Comparison of ENCODE assay signal across 13 mouse cellular contexts in genomic region chr11:6177781-6178420, GRCm38 (mm10). TPM values are rescaled to one million over a fixed set of nuclear protein-coding genes. Genes with fewer than 3 reads are reported as not detected.
DNase-seq lines count a peak whose midpoint lies in the region; ATAC-seq and TF ChIP-seq lines count a peak whose summit lies in the region.
"Had no signal": no experiment of that assay in that cellular context is flagged by ENCODE, and none has a peak within 500 bp of the region (broad histone marks: within the 10 kb centered on the region; RNA-seq: fewer than 3 reads in every experiment).

No protein-coding gene starts in this region.

- H3K27me3 ChIP-seq in embryonic facial prominence, embryonic 15.5 days = no peaks in the 10 kb centered on the region
- no peaks in the 10 kb centered on the region for H3K27me3 ChIP-seq in embryonic facial prominence, embryonic 10.5 days (replicated peaks; ENCODE audit: low read depth, poor library complexity, severe bottlenecking)
- no peaks in the 10 kb centered on the region for H3K27me3 ChIP-seq in kidney, embryonic 15.5 days
- no peaks in the 10 kb centered on the region for H3K27me3 ChIP-seq in spleen, adult 2 months (ENCODE audit: control insufficient read depth, insufficient read depth, low read length)
- H3K27me3 ChIP-seq: forebrain, embryonic 12.5 days; liver, embryonic 15.5 days had no signal

- no peak overlapping the region for H3K9ac ChIP-seq in embryonic facial prominence, embryonic 15.5 days
- H3K9ac ChIP-seq in kidney, embryonic 15.5 days = no peak overlapping the region
- H3K9ac ChIP-seq: forebrain, embryonic 12.5 days; liver, embryonic 15.5 days had no signal

- H3K4me1 ChIP-seq in embryonic facial prominence, embryonic 15.5 days = peaks cover 17% of the 10 kb centered on the region
- H3K4me1 ChIP-seq in embryonic facial prominence, embryonic 10.5 days = peaks cover 23% of the 10 kb centered on the region
- peaks cover 49% of the 10 kb centered on the region for H3K4me1 ChIP-seq in kidney, embryonic 15.5 days
- peaks cover 24% of the 10 kb centered on the region for H3K4me1 ChIP-seq in spleen, adult 2 months (ENCODE audit: control insufficient read depth, insufficient read depth, insufficient read length)

- TF ChIP-seq POLR2A in spleen, adult 2 months (IDR thresholded peaks at IDR 0.05; ENCODE audit: low read depth, low read length) = no peak

- WGBS in embryonic facial prominence, embryonic 15.5 days = 66% methylated on average over 8 of the region's 8 CpGs
- 73% methylated on average over 8 of the region's 8 CpGs for WGBS in embryonic facial prominence, embryonic 10.5 days
- 43% methylated on average over 8 of the region's 8 CpGs for WGBS in kidney, embryonic 15.5 days
- WGBS in spleen, adult 2 months = 46% methylated on average over 8 of the region's 8 CpGs

- H3K4me3 ChIP-seq in embryonic facial prominence, embryonic 15.5 days (replicated peaks) = no peak overlapping the region
- H3K4me3 ChIP-seq in embryonic facial prominence, embryonic 10.5 days = no peak overlapping the region
- no peak overlapping the region for H3K4me3 ChIP-seq in kidney, embryonic 15.5 days (replicated peaks)
- H3K4me3 ChIP-seq in spleen, adult 2 months (ENCODE audit: extremely low read depth, insufficient read depth, insufficient read length) = no peak overlapping the region
- H3K4me3 ChIP-seq: forebrain, embryonic 12.5 days; liver, embryonic 15.5 days had no signal

- no peak for TF ChIP-seq CTCF in spleen, adult 2 months (IDR thresholded peaks at IDR 0.05; ENCODE audit: extremely low read depth, insufficient read depth, insufficient read length, insufficient replicate concordance)

- DNase-seq in embryonic facial prominence, embryonic 10.5 days (ENCODE audit: low spot score) = no peak
- DNase-seq in kidney, adult 18-20 months = no peak
- peak in 1 of 2 experiments; percentile 31 for DNase-seq in spleen, adult 2 months (ENCODE audit: low read depth in 1 of 2, low spot score in 2 of 2)
- no peak for DNase-seq in spleen, postnatal 4 days (ENCODE audit: low spot score in 2 of 2)
- DNase-seq in right cerebral cortex, adult 18-20 months = no peak
- DNase-seq in c-Kit-positive CD71-positive TER-119-positive erythroid progenitor cells, embryonic 14.5 days (ENCODE audit: low spot score) = no peak
- DNase-seq: midbrain, embryonic 14.5 days; right cerebral cortex, postnatal 25 days had no signal

- H3K9me3 ChIP-seq in embryonic facial prominence, embryonic 15.5 days (replicated peaks) = no peaks in the 10 kb centered on the region
- H3K9me3 ChIP-seq in embryonic facial prominence, embryonic 10.5 days = no peaks in the 10 kb centered on the region
- H3K9me3 ChIP-seq in kidney, embryonic 15.5 days (replicated peaks) = no peaks in the 10 kb centered on the region
- H3K9me3 ChIP-seq: forebrain, embryonic 12.5 days; liver, embryonic 15.5 days had no signal

- H3K36me3 ChIP-seq in embryonic facial prominence, embryonic 15.5 days = no peaks in the 10 kb centered on the region
- 0 out of 2 replicates have a peak, but pooled peaks cover 3% of the 10 kb centered on the region for H3K36me3 ChIP-seq in embryonic facial prominence, embryonic 10.5 days (replicated peaks)
- H3K36me3 ChIP-seq in kidney, embryonic 15.5 days = no peaks in the 10 kb centered on the region
- no peaks in the 10 kb centered on the region for H3K36me3 ChIP-seq in spleen, adult 2 months (ENCODE audit: control insufficient read depth, insufficient read depth, low read length)
- H3K36me3 ChIP-seq: forebrain, embryonic 12.5 days; liver, embryonic 15.5 days had no signal

- no peak for ATAC-seq in embryonic facial prominence, embryonic 15.5 days (ENCODE audit: insufficient number of reproducible peaks, low FRiP score, low TSS enrichment, low read depth)
- ATAC-seq in kidney, embryonic 15.5 days (replicated peaks; ENCODE audit: low FRiP score) = no peak

- H3K27ac ChIP-seq in embryonic facial prominence, embryonic 15.5 days (replicated peaks) = 0 out of 2 replicates have a peak overlapping the region, but pooled peaks have one; percentile 1
- no peak overlapping the region for H3K27ac ChIP-seq in embryonic facial prominence, embryonic 10.5 days (replicated peaks)
- peak overlapping the region; percentile 82 for H3K27ac ChIP-seq in kidney, embryonic 15.5 days
- peak overlapping the region; percentile 58 for H3K27ac ChIP-seq in spleen, adult 2 months (ENCODE audit: insufficient read depth, low read length)
- H3K27ac ChIP-seq: liver, embryonic 15.5 days had no signal

- H3K4me2 ChIP-seq in embryonic facial prominence, embryonic 15.5 days (replicated peaks) = no peak overlapping the region
- no peak overlapping the region; the same call in 1 of the 2 replicates for H3K4me2 ChIP-seq in kidney, embryonic 15.5 days
- H3K4me2 ChIP-seq: forebrain, embryonic 12.5 days; liver, embryonic 15.5 days had no signal

RNA-seq across cellular contexts. Expression of gene A730071L15Rik, which starts 21.9 kb away (rescaled TPM):
- polyA plus RNA-seq in embryonic facial prominence, embryonic 15.5 days (2015; fragmentation: Nextera tagmentation; extraction: Ambion mirVana) = 0.43 TPM in 2 replicates
- polyA plus RNA-seq in embryonic facial prominence, embryonic 10.5 days (2016; fragmentation: Nextera tagmentation; extraction: Ambion mirVana) = 0.20 and 0.57 TPM in 2 replicates
- polyA plus RNA-seq in kidney, embryonic 15.5 days (2015; fragmentation: Nextera tagmentation; extraction: Ambion mirVana) = 0.40 and 0.59 TPM in 2 replicates
- polyA plus RNA-seq in spleen, adult 2 months (2012; rRNA removed) = 0.07 and 0.09 TPM in 2 replicates

RNA-seq across cellular contexts. Expression of gene Nudcd3, which starts 22.3 kb away (rescaled TPM):
- 39.7 and 41.3 TPM in 2 replicates for polyA plus RNA-seq in embryonic facial prominence, embryonic 15.5 days (2015; fragmentation: Nextera tagmentation; extraction: Ambion mirVana)
- 51.9 and 55.6 TPM in 2 replicates for polyA plus RNA-seq in embryonic facial prominence, embryonic 10.5 days (2016; fragmentation: Nextera tagmentation; extraction: Ambion mirVana)
- polyA plus RNA-seq in kidney, embryonic 15.5 days (2015; fragmentation: Nextera tagmentation; extraction: Ambion mirVana) = 36.8 and 37.7 TPM in 2 replicates
- 20.0 and 27.0 TPM in 2 replicates for polyA plus RNA-seq in spleen, adult 2 months (2012; rRNA removed)

RNA-seq across cellular contexts. Expression of gene Npc1l1, which starts 52.0 kb away (rescaled TPM):
- 0.04 and 0.14 TPM in 2 replicates for polyA plus RNA-seq in embryonic facial prominence, embryonic 15.5 days (2015; fragmentation: Nextera tagmentation; extraction: Ambion mirVana)
- polyA plus RNA-seq in embryonic facial prominence, embryonic 10.5 days (2016; fragmentation: Nextera tagmentation; extraction: Ambion mirVana) = 0.04 TPM in 1 of 2 replicates, not detected in the other
- 0.06 TPM in 1 of 2 replicates, not detected in the other for polyA plus RNA-seq in kidney, embryonic 15.5 days (2015; fragmentation: Nextera tagmentation; extraction: Ambion mirVana)
- 0.19 and 0.21 TPM in 2 replicates for polyA plus RNA-seq in spleen, adult 2 months (2012; rRNA removed)
- polyA plus RNA-seq: forebrain, embryonic 12.5 days; midbrain, embryonic 14.5 days; neural tube, embryonic 11.5 days had no signal
